Mouse (Mus musculus): ENCODE data around the gene Spin2f.
"Not testable (repeated sequence)": the region's sequence is repeated elsewhere in the genome, so short reads cannot be mapped to it uniquely, and the experiment has no call there.

Gene Spin2f

GRCm38 (mm10) chrX:31253594-31253993 lies at the start of gene Spin2f:
Gene Spin2f, plus strand, starts transcription at chrX:31253894.
- DNase-seq (ENCODE audit: low spot score): not testable (repeated sequence)

GRCm38 (mm10) chrX:31212136-31212535 lies 41.6 kb upstream of the Spin2f start:
- DNase-seq (ENCODE audit: low spot score): not testable (repeated sequence)

DNA sequence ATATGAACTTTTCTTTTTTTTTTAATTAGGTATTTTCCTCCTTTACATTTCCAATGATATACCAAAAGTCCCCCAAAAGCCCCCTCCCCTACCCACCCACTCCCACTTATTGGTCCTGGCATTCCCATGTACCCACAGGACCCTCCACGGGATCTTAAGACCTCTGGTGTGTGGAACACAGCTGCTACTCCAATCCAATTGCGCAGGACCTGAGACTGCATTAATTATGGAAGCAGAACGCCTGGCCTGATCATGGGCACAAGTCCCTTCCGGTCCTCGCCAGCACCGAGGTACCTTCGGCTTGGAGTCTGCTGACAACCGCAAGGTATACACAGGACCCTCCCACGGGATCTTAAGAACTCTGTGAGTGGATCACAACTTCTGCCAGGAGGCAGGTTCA lies 30.2 kb upstream of the Spin2f start:
- not testable (repeated sequence) for DNase-seq (ENCODE audit: low spot score)

DNA sequence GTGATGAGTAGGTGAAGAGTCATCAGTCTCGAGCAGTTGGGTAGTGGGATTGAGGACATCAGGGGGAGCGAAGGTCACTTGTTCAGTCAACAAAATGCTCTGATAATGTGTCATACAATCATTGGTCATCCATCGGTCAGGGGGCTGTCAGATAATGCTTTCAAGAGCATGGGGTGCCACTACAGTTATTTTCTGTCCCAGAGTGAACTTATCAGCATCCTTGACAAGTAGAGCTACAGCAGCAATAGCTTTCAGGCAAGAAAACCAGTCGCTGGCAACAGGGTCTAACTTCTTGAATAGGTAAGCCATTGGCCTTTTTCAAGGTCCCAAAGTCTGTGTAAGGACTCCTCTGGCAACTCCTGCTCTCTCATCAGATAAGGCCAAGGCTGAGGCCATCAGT lies 18.6 kb upstream of the Spin2f start:
- DNase-seq (ENCODE audit: low spot score): not testable (repeated sequence)

DNA sequence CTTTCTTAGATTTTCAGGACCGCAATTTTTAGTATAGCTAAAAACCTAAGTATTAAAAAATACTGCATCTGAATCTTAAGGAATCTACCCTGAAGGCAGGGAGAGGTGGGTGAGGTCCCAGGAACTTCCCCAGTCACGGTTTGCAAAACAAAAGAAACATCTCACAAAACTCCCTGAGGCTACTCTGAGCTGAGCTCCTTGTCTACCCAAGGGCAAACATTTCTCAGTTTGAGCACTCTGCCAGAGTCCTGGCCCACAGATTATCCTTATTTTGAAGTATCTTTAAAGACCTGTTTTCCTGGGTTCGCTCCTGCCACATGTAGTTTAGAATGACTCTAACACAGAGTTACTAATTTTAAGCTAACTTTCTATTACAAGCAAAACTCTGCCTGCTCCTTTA lies 11.9 kb upstream of the Spin2f start:
- not testable (repeated sequence) for DNase-seq (ENCODE audit: low spot score)
